Mouse (Mus musculus): ENCODE measurements around the gene Adarb1. TPM values are rescaled to one million over a fixed set of nuclear protein-coding genes. Genes with fewer than 3 reads are reported as not detected.

Adarb1 gene
- polyA plus RNA-seq, 2 experiments = 0.92 to 1.2 TPM

DNA sequence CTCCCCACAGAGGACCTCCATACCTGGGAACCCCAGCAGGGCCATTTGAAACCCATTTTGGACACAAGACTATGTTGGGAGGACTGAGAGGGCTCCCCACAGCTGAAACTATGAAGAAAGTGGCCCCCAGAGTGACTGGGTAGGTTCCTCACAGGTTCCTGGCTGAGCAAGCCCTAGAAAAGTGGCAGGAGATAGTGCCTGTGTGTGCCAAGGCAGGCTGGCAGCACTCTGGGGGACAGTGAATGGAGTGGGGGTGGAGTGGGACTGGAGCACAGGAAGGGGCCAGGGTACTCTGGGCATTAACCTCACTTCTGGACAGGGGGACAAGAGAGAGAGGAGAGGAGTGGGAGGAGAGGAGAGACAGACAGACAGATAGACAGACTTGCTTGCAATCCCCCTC lies 144.3 kb downstream of the Adarb1 start:
- H3K4me2 ChIP-seq (ENCODE audit: low read depth) = no peak overlapping the region
- no peaks in the 10 kb centered on the region for H3K27me3 ChIP-seq (ENCODE audit: control insufficient read depth, insufficient read depth, low read length)
- H3K36me3 ChIP-seq (replicated peaks; ENCODE audit: control insufficient read depth, insufficient read depth, low read depth) = peaks cover 4% of the 10 kb centered on the region
- TF ChIP-seq CTCF (IDR thresholded peaks at IDR 0.05; ENCODE audit: low read depth) (no peak), EP300 (IDR thresholded peaks at IDR 0.05; ENCODE audit: low read depth) (no peak)
- no peaks in the 10 kb centered on the region for H3K4me1 ChIP-seq (replicated peaks; ENCODE audit: control insufficient read depth in 2 of 2, insufficient read depth in 2 of 2, low read length in 1 of 2)
- H3K4me3 ChIP-seq (ENCODE audit: insufficient read depth in 1 of 2, low read depth in 2 of 2, low read length in 2 of 2) = no peak overlapping the region
- H3K9me3 ChIP-seq (ENCODE audit: control insufficient read depth, low read length) = no peaks in the 10 kb centered on the region
- no peak overlapping the region for H3K27ac ChIP-seq
- ATAC-seq (ENCODE audit: insufficient read depth) = no peak
- no peak overlapping the region for H3K9ac ChIP-seq (replicated peaks)
- DNase-seq (ENCODE audit: low read depth in 3 of 3, low spot score in 3 of 3) = no peak

DNA sequence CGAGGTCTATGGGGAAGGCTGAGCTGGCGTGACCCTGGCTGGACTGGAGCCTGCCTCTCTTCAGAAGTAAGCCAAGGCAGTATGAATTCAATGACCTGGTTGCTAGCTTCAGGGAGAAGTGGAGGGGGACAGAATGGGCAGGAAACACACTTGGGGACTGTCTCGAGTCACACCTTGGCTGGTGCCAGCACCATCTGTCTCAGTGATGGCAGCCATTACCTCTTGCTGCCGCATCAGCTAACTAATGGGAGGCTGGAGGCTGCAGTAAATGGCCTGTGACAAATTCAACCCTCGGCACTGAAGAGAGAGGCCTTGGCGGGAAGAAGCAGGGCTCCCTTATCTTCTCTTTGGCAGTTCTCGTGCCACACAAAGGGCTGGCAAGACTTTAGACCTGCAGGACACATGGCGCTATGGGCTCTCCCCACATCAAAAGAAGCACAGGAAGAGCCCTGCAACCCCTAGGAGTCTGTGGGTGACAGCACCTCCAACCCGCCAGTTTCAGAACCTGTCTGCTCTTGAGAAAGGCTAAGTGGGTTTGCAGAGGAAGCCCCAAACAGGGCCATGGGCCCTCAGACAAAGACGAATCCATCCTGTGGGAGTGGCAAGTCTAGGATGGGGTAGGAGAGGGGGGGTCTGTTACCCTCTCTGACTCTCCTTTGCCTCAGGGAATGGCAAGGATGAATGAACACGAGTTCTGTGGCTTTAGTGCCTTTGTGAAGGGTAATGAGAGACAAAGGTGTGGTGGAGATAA lies 144.9 kb downstream of the Adarb1 start:
- Histone ChIP-seq H3K27me3 (ENCODE audit: control insufficient read depth, insufficient read depth, low read length) (no peaks in the 10 kb centered on the region), H3K4me2 (ENCODE audit: low read depth) (no peak overlapping the region), H3K4me3 (ENCODE audit: insufficient read depth in 1 of 2, low read depth in 2 of 2, low read length in 2 of 2) (no peak overlapping the region), H3K9ac (replicated peaks) (no peak overlapping the region), H3K27ac (no peak overlapping the region), H3K36me3 (replicated peaks; ENCODE audit: control insufficient read depth, insufficient read depth, low read depth) (peaks cover 9% of the 10 kb centered on the region), H3K9me3 (ENCODE audit: control insufficient read depth, low read length) (no peaks in the 10 kb centered on the region), H3K4me1 (replicated peaks; ENCODE audit: control insufficient read depth in 2 of 2, insufficient read depth in 2 of 2, low read length in 1 of 2) (no peaks in the 10 kb centered on the region)
- TF ChIP-seq EP300 (IDR thresholded peaks at IDR 0.05; ENCODE audit: low read depth) = no peak
- TF ChIP-seq CTCF (IDR thresholded peaks at IDR 0.05; ENCODE audit: low read depth) = no peak
- DNase-seq (ENCODE audit: low read depth in 3 of 3, low spot score in 3 of 3) (no peak), ATAC-seq (ENCODE audit: insufficient read depth) (no peak)
- 46% methylated on average over 11 of the region's 11 CpGs for WGBS (ENCODE audit: insufficient replicate concordance)

GRCm38 (mm10) chr10:77269129-77269528 lies 148.9 kb downstream of the Adarb1 start:
- TF ChIP-seq EP300 (IDR thresholded peaks at IDR 0.05; ENCODE audit: low read depth) (no peak), CTCF (IDR thresholded peaks at IDR 0.05; ENCODE audit: low read depth) (no peak)
- no peak for DNase-seq (ENCODE audit: low read depth in 3 of 3, low spot score in 3 of 3)
- no peak overlapping the region for H3K27ac ChIP-seq
- H3K36me3 ChIP-seq (replicated peaks; ENCODE audit: control insufficient read depth, insufficient read depth, low read depth) = peaks cover 18% of the 10 kb centered on the region
- H3K9me3 ChIP-seq (ENCODE audit: control insufficient read depth, low read length) = no peaks in the 10 kb centered on the region
- no peaks in the 10 kb centered on the region for H3K4me1 ChIP-seq (replicated peaks; ENCODE audit: control insufficient read depth in 2 of 2, insufficient read depth in 2 of 2, low read length in 1 of 2)
- no peak for ATAC-seq (ENCODE audit: insufficient read depth)
- H3K9ac ChIP-seq (replicated peaks) = no peak overlapping the region
- no peaks in the 10 kb centered on the region for H3K27me3 ChIP-seq (ENCODE audit: control insufficient read depth, insufficient read depth, low read length)
- H3K4me2 ChIP-seq (ENCODE audit: low read depth) = no peak overlapping the region
- 66% methylated on average over 7 of the region's 7 CpGs for WGBS (ENCODE audit: insufficient replicate concordance)
- no peak overlapping the region for H3K4me3 ChIP-seq (ENCODE audit: insufficient read depth in 1 of 2, low read depth in 2 of 2, low read length in 2 of 2)

- no peak for ATAC-seq (ENCODE audit: insufficient read depth)
- Histone ChIP-seq H3K4me1 (replicated peaks; ENCODE audit: control insufficient read depth in 2 of 2, insufficient read depth in 2 of 2, low read length in 1 of 2) (no peaks in the 10 kb centered on the region), H3K9ac (replicated peaks) (no peak overlapping the region), H3K36me3 (replicated peaks; ENCODE audit: control insufficient read depth, insufficient read depth, low read depth) (peaks cover 25% of the 10 kb centered on the region), H3K9me3 (ENCODE audit: control insufficient read depth, low read length) (no peaks in the 10 kb centered on the region), H3K27ac (no peak overlapping the region), H3K27me3 (ENCODE audit: control insufficient read depth, insufficient read depth, low read length) (no peaks in the 10 kb centered on the region), H3K4me2 (ENCODE audit: low read depth) (no peak overlapping the region), H3K4me3 (ENCODE audit: insufficient read depth in 1 of 2, low read depth in 2 of 2, low read length in 2 of 2) (no peak overlapping the region)
- no peak for DNase-seq (ENCODE audit: low read depth in 3 of 3, low spot score in 3 of 3)
- WGBS (ENCODE audit: insufficient replicate concordance) = 70% methylated on average over 14 of the region's 14 CpGs
- TF ChIP-seq CTCF (IDR thresholded peaks at IDR 0.05; ENCODE audit: low read depth) (no peak), EP300 (IDR thresholded peaks at IDR 0.05; ENCODE audit: low read depth) (no peak)
These were observed 151.0 kb downstream of the Adarb1 start for GRCm38 (mm10) chr10:77267027-77267426.

DNA sequence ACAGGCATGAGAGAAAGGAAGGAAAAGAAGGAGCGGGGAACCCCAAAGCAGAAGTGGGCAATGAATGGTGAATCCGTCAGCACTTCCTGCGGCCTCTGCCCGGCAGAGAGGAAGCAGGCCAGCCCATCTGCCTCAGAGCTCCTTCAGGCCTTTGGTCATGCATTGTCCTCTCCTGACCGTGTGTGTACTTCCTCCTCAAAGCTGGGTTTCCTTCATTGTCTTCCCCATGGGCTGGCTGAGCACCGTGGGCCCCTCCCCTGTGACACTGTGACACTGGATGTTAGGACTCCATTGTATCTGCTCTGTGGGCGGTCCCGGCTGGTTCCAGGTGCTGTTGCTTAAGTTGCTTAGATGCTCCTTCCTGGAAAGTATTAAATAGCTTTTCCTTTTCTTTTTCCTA lies 151.8 kb downstream of the Adarb1 start:
- Histone ChIP-seq H3K36me3 (replicated peaks; ENCODE audit: control insufficient read depth, insufficient read depth, low read depth) (peaks cover 25% of the 10 kb centered on the region), H3K27ac (no peak overlapping the region), H3K9ac (replicated peaks) (no peak overlapping the region), H3K4me3 (ENCODE audit: insufficient read depth in 1 of 2, low read depth in 2 of 2, low read length in 2 of 2) (no peak overlapping the region), H3K9me3 (ENCODE audit: control insufficient read depth, low read length) (no peaks in the 10 kb centered on the region), H3K4me2 (ENCODE audit: low read depth) (no peak overlapping the region), H3K27me3 (ENCODE audit: control insufficient read depth, insufficient read depth, low read length) (no peaks in the 10 kb centered on the region), H3K4me1 (replicated peaks; ENCODE audit: control insufficient read depth in 2 of 2, insufficient read depth in 2 of 2, low read length in 1 of 2) (no peaks in the 10 kb centered on the region)
- ATAC-seq (ENCODE audit: insufficient read depth) (peak; percentile 35; the same call in 1 of the 2 replicates), DNase-seq (ENCODE audit: low read depth in 3 of 3, low spot score in 3 of 3) (no peak)
- TF ChIP-seq CTCF (IDR thresholded peaks at IDR 0.05; ENCODE audit: low read depth) = no peak
- WGBS (ENCODE audit: insufficient replicate concordance) = 52% methylated on average over 8 of the region's 8 CpGs

All from liver, embryonic 14.5 days (tissue).